Mouse (Mus musculus) CD4-positive, CD25-positive, alpha-beta regulatory T cell, adult 4 months (primary cell): ENCODE results near the gene Pla2g4e. TPM values are rescaled to one million over a fixed set of nuclear protein-coding genes. Genes with fewer than 3 reads are reported as not detected.

Experiments
- polyA plus RNA-seq, 2 experiments: library from polyadenylated mRNA; unstranded; fragments of 100-300 nt; shearing (Covaris generic); gene quantifications; one replicate each; pipeline ENCODE4 v1.2.1; 2017

The Pla2g4e gene
- polyA plus RNA-seq, 2 experiments from 2014 or later = not detected

Other genes with a start within 250 kb of the Pla2g4e start
- gene Jmjd7, start 217.9 kb downstream of the Pla2g4e start, polyA plus RNA-seq = 10 to 100 TPM; 24.3 to 28.4 TPM
- gene Gm28042, start 217.8 kb downstream of the Pla2g4e start, polyA plus RNA-seq = 1 to 10 TPM; 2.5 to 2.9 TPM
- gene Pla2g4b, start 211.9 kb downstream of the Pla2g4e start, polyA plus RNA-seq = 1 to 10 TPM; 1.3 to 2.2 TPM
- 1 to 10 TPM; 6.6 to 8.5 TPM for gene Ehd4, start 90.7 kb downstream of the Pla2g4e start, polyA plus RNA-seq
- not detected for gene Pla2g4d, start 43.9 kb upstream of the Pla2g4e start, polyA plus RNA-seq
- 1 to 10 TPM; 2.3 to 3.3 TPM for gene Pla2g4f, start 68.8 kb upstream of the Pla2g4e start, polyA plus RNA-seq
- gene Vps39, start 107.8 kb upstream of the Pla2g4e start, polyA plus RNA-seq = 10 to 100 TPM; 32.2 to 36.4 TPM
- 10 to 100 TPM; 21.0 to 25.8 TPM for gene Ganc, start 158.6 kb upstream of the Pla2g4e start, polyA plus RNA-seq
- gene Tmem87a, start 158.8 kb upstream of the Pla2g4e start, polyA plus RNA-seq = 10 to 100 TPM; 14.4 to 25.7 TPM
- 10 to 100 TPM; 59.3 to 94.3 TPM for gene Capn3, start 210.7 kb upstream of the Pla2g4e start, polyA plus RNA-seq